Mouse (Mus musculus): ENCODE results near the gene Ppp1r3c. TPM values are rescaled to one million over a fixed set of nuclear protein-coding genes. Genes with fewer than 3 reads are reported as not detected.

Gene Ppp1r3c
- polyA plus RNA-seq, 1 experiment from 2014 or later: 2.5 TPM

DNA sequence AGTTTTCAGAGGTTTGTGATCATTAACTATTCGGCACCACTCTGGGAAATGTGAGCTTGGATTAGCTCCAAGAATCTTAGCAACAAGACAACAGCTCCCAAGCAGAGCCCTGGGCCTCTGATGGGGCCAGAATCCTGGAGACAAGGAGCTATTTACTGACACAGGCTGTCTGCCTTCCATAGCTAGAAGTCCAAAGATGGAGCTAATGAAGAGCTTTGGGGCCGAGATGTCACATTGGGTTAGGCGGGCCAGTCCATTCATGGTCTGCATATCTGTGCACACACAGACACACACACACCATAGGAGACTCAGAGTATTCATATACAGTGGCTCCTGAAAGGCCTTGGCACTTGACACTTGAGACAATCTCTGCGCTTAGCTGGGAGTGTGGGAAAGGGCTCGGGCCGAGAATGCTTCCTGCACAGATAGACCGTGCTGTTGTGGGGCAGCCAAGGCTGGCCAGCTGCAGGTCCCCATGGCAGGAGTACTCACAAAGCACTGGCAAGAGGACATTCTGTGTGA lies 39.8 kb downstream of the Ppp1r3c start:
- WGBS: 88% methylated on average over 7 of the region's 7 CpGs
- Histone ChIP-seq H3K4me2 (ENCODE audit: low read depth) (no peak overlapping the region), H3K9me3 (ENCODE audit: control insufficient read depth, low read length) (no peaks in the 10 kb centered on the region), H3K4me1 (ENCODE audit: control insufficient read depth, insufficient read depth, low read length) (no peaks in the 10 kb centered on the region), H3K27me3 (ENCODE audit: control insufficient read depth, insufficient read depth, low read length) (no peaks in the 10 kb centered on the region), H3K4me3 (ENCODE audit: low read depth, low read length) (no peak overlapping the region), H3K36me3 (ENCODE audit: control insufficient read depth, insufficient read depth, low read length) (no peaks in the 10 kb centered on the region), H3K9ac (ENCODE audit: low read length) (no peak overlapping the region), H3K27ac (ENCODE audit: low read depth, low read length) (no peak overlapping the region)
- DNase-seq (ENCODE audit: low spot score) (no peak), ATAC-seq (ENCODE audit: insufficient read depth, low FRiP score, low TSS enrichment) (no peak)

DNA sequence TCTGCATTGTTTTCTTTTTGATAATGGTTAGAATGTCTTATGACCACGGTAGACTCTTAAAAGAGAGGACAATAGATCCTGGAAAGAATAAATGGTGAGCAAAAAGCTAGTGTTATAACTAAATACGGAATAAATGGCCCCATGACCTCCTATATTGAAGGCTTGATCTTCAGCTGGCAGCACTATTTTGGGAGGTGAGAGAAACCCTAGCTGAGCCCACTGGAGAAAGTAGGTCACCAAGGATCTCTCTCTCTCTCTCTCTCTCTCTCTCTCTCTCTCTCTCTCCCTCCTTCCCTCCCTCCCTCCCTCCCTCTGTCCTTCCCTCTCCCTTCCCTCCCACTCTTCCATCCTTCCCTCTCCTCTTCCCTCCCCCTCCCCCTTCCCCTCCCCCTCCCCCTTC lies 42.9 kb downstream of the Ppp1r3c start:
- H3K36me3 ChIP-seq (ENCODE audit: control insufficient read depth, insufficient read depth, low read length): no peaks in the 10 kb centered on the region
- no peak overlapping the region for H3K27ac ChIP-seq (ENCODE audit: low read depth, low read length)
- H3K27me3 ChIP-seq (ENCODE audit: control insufficient read depth, insufficient read depth, low read length): no peaks in the 10 kb centered on the region
- no peak for DNase-seq (ENCODE audit: low spot score)
- no peak for ATAC-seq (ENCODE audit: insufficient read depth, low FRiP score, low TSS enrichment)
- no peaks in the 10 kb centered on the region for H3K9me3 ChIP-seq (ENCODE audit: control insufficient read depth, low read length)
- H3K4me3 ChIP-seq (ENCODE audit: low read depth, low read length): no peak overlapping the region
- no peak overlapping the region for H3K9ac ChIP-seq (ENCODE audit: low read length)
- WGBS: 77% methylated on average over 2 of the region's 2 CpGs
- H3K4me1 ChIP-seq (ENCODE audit: control insufficient read depth, insufficient read depth, low read length): no peaks in the 10 kb centered on the region
- no peak overlapping the region for H3K4me2 ChIP-seq (ENCODE audit: low read depth)

DNA sequence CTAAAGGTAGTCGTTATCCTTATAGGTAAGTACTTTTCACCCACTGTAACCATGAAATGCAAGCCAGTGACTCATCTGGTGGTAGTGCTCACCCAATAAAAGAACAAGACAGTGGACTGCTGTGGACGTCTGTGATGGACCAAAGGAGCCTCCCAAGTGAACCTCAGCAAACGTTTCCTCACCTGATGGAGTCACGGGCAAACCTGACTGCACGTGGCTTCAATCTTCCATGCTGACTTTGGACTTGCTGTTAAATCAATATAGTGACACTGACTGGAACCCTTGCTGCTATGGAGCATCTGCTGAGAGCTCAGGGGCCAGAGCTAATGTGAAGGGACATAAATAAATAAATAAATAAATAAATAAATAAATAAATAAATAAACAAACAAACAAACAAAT lies 44.5 kb downstream of the Ppp1r3c start:
- H3K27ac ChIP-seq (ENCODE audit: low read depth, low read length): no peak overlapping the region
- ATAC-seq (ENCODE audit: insufficient read depth, low FRiP score, low TSS enrichment): no peak
- no peak overlapping the region for H3K9ac ChIP-seq (ENCODE audit: low read length)
- H3K36me3 ChIP-seq (ENCODE audit: control insufficient read depth, insufficient read depth, low read length): no peaks in the 10 kb centered on the region
- DNase-seq (ENCODE audit: low spot score): no peak
- WGBS: 82% methylated on average over 5 of the region's 5 CpGs
- H3K4me2 ChIP-seq (ENCODE audit: low read depth): no peak overlapping the region
- no peak overlapping the region for H3K4me3 ChIP-seq (ENCODE audit: low read depth, low read length)
- H3K9me3 ChIP-seq (ENCODE audit: control insufficient read depth, low read length): no peaks in the 10 kb centered on the region
- no peaks in the 10 kb centered on the region for H3K4me1 ChIP-seq (ENCODE audit: control insufficient read depth, insufficient read depth, low read length)
- H3K27me3 ChIP-seq (ENCODE audit: control insufficient read depth, insufficient read depth, low read length): no peaks in the 10 kb centered on the region

DNA sequence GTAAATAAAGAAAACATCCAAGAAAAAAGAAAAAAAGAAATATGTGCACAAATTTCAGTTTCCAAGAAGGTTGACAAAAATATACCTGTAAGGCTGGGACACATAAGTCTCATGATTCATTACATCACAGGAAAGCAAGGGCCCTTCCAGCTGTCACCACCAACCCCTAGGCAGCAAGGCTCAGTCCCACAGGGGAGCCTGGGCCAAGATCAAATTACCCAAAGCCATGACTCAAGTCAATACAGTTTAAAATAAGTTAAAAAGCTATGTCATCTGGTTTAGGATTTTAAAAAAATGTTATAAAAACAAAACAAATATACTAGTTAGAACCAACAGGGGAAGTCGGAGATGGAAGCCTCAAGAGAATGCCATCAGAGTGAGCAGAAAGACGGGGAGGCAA lies 45.2 kb downstream of the Ppp1r3c start:
- ATAC-seq (ENCODE audit: insufficient read depth, low FRiP score, low TSS enrichment) (no peak), DNase-seq (ENCODE audit: low spot score) (no peak)
- 88% methylated on average over 2 of the region's 2 CpGs for WGBS
- Histone ChIP-seq H3K27ac (ENCODE audit: low read depth, low read length) (no peak overlapping the region), H3K4me3 (ENCODE audit: low read depth, low read length) (no peak overlapping the region), H3K9ac (ENCODE audit: low read length) (no peak overlapping the region), H3K36me3 (ENCODE audit: control insufficient read depth, insufficient read depth, low read length) (no peaks in the 10 kb centered on the region), H3K9me3 (ENCODE audit: control insufficient read depth, low read length) (no peaks in the 10 kb centered on the region), H3K27me3 (ENCODE audit: control insufficient read depth, insufficient read depth, low read length) (no peaks in the 10 kb centered on the region), H3K4me2 (ENCODE audit: low read depth) (no peak overlapping the region), H3K4me1 (ENCODE audit: control insufficient read depth, insufficient read depth, low read length) (no peaks in the 10 kb centered on the region)

DNA sequence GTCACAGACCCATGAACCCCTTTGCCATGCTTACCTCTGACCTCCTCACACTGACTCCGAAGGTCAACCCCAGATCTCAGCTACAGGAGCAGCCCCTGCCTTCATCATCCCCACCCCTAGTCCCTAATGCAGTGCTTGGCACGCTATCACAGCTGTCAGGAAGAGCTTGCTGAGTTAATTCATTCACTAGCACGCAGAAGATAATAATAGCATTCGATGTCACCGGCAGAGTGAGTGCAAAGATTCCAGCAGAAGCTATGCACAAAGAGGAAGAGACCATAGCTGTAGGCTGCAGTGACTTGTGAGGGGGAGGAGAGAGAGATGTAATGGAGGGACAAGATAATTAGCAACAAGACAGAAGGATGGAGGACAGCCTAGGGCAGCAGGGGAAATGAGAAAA lies 47.2 kb downstream of the Ppp1r3c start:
- DNase-seq (ENCODE audit: low spot score): no peak
- Histone ChIP-seq H3K4me3 (ENCODE audit: low read depth, low read length) (no peak overlapping the region), H3K36me3 (ENCODE audit: control insufficient read depth, insufficient read depth, low read length) (no peaks in the 10 kb centered on the region), H3K27ac (ENCODE audit: low read depth, low read length) (no peak overlapping the region), H3K9me3 (ENCODE audit: control insufficient read depth, low read length) (no peaks in the 10 kb centered on the region), H3K4me1 (ENCODE audit: control insufficient read depth, insufficient read depth, low read length) (no peaks in the 10 kb centered on the region), H3K9ac (ENCODE audit: low read length) (no peak overlapping the region), H3K4me2 (ENCODE audit: low read depth) (no peak overlapping the region), H3K27me3 (ENCODE audit: control insufficient read depth, insufficient read depth, low read length) (no peaks in the 10 kb centered on the region)
- WGBS: 63% methylated on average over 5 of the region's 5 CpGs
- ATAC-seq (ENCODE audit: insufficient read depth, low FRiP score, low TSS enrichment): no peak

DNA sequence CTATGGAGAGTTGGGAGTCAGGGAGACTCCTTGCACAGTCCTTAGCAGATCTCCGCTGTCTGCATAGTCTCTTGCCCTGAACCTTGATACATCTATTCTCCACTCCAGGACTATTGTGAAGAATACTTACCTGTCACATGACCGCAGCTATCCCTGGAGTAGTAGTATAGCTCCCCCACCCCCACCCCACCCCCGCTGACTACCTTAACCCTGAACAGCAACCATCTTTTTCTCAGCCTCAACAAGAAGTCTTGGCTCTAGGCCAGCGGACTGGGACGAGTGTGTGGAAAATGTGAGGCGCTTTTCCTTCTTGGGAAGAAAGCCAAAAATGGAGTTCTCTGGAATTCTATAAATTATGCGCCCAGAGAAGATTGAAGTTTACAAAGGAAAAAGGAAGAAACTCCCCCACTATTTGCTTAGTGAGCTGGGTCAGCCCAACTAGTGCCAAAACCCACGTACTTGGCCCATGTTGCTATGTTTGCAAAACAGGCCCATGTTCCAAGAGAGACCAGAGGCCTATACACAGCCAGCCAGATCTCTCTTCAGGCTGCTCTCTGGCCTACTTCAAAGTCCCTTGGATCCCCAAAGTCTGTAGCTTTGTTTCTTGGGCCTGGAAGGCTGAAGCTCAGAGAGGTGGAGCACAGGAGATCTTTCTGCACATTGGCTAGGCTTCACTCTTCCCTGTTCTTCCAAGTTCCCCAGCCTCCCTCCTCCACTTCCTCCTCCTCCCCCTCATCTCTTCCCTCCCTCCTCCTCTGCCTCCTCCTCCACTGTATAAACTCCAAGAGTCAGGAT lies 48.4 kb downstream of the Ppp1r3c start:
- ATAC-seq (ENCODE audit: insufficient read depth, low FRiP score, low TSS enrichment): no peak
- WGBS: 87% methylated on average over 8 of the region's 8 CpGs
- no peak overlapping the region for H3K27ac ChIP-seq (ENCODE audit: low read depth, low read length)

DNA sequence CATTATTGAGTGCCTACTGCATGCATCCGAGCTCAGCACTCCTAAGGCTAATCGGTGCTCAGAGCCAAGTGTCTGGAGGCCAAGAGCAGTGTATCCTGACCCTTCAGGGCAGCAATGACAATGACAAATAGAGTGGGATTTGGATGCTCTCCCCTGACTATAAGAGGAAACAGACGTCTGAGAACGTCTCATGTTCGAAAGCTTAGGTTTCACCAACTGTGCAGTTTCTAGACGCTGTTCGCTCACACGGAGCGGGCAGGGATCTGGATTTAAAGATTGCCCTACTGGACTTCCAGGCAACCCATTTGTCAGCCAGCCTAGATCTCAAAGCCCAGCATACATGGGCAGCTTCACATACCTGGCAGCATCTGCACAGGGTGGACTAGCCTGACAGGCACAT lies 49.4 kb downstream of the Ppp1r3c start:
- H3K4me1 ChIP-seq (ENCODE audit: control insufficient read depth, insufficient read depth, low read length): no peaks in the 10 kb centered on the region
- H3K4me3 ChIP-seq (ENCODE audit: low read depth, low read length): no peak overlapping the region
- no peaks in the 10 kb centered on the region for H3K36me3 ChIP-seq (ENCODE audit: control insufficient read depth, insufficient read depth, low read length)
- ATAC-seq (ENCODE audit: insufficient read depth, low FRiP score, low TSS enrichment): no peak
- no peaks in the 10 kb centered on the region for H3K27me3 ChIP-seq (ENCODE audit: control insufficient read depth, insufficient read depth, low read length)
- H3K9me3 ChIP-seq (ENCODE audit: control insufficient read depth, low read length): no peaks in the 10 kb centered on the region
- no peak overlapping the region for H3K9ac ChIP-seq (ENCODE audit: low read length)
- H3K27ac ChIP-seq (ENCODE audit: low read depth, low read length): no peak overlapping the region
- DNase-seq (ENCODE audit: low spot score): no peak
- no peak overlapping the region for H3K4me2 ChIP-seq (ENCODE audit: low read depth)
- 85% methylated on average over 9 of the region's 9 CpGs for WGBS

More for the DNA sequence above, 48.4 kb downstream of the Ppp1r3c start:
- Histone ChIP-seq H3K4me3 (ENCODE audit: low read depth, low read length) (no peak overlapping the region), H3K9ac (ENCODE audit: low read length) (no peak overlapping the region), H3K4me1 (ENCODE audit: control insufficient read depth, insufficient read depth, low read length) (no peaks in the 10 kb centered on the region), H3K9me3 (ENCODE audit: control insufficient read depth, low read length) (no peaks in the 10 kb centered on the region), H3K27me3 (ENCODE audit: control insufficient read depth, insufficient read depth, low read length) (no peaks in the 10 kb centered on the region), H3K4me2 (ENCODE audit: low read depth) (no peak overlapping the region), H3K36me3 (ENCODE audit: control insufficient read depth, insufficient read depth, low read length) (no peaks in the 10 kb centered on the region)
- DNase-seq (ENCODE audit: low spot score): no peak

DNA sequence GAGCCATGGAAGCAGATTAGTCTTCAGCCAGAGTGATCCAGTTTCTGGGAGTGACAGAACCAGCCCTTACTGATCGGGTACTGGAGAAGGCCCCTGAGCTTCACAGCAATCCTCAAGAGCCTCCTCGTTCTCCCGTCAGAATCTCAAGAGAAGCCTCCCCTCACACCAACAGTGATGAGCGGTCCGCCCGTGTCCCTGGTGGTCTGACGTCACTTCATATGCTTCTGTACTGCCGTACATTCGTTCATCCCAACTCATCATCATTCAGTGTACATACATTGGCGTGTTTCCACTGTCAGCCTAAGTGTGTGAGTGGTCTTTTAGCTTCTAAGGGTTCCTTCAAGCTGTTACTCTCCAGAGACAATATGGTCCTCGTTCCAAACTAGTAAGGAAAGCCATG lies 50.4 kb downstream of the Ppp1r3c start:
- 87% methylated on average over 11 of the region's 11 CpGs for WGBS
- no peak overlapping the region for H3K4me2 ChIP-seq (ENCODE audit: low read depth)
- H3K4me3 ChIP-seq (ENCODE audit: low read depth, low read length): no peak overlapping the region
- no peak overlapping the region for H3K27ac ChIP-seq (ENCODE audit: low read depth, low read length)
- H3K9ac ChIP-seq (ENCODE audit: low read length): no peak overlapping the region
- H3K9me3 ChIP-seq (ENCODE audit: control insufficient read depth, low read length): no peaks in the 10 kb centered on the region
- no peaks in the 10 kb centered on the region for H3K27me3 ChIP-seq (ENCODE audit: control insufficient read depth, insufficient read depth, low read length)
- no peak for ATAC-seq (ENCODE audit: insufficient read depth, low FRiP score, low TSS enrichment)
- no peak for DNase-seq (ENCODE audit: low spot score)
- H3K4me1 ChIP-seq (ENCODE audit: control insufficient read depth, insufficient read depth, low read length): no peaks in the 10 kb centered on the region
- H3K36me3 ChIP-seq (ENCODE audit: control insufficient read depth, insufficient read depth, low read length): no peaks in the 10 kb centered on the region

DNA sequence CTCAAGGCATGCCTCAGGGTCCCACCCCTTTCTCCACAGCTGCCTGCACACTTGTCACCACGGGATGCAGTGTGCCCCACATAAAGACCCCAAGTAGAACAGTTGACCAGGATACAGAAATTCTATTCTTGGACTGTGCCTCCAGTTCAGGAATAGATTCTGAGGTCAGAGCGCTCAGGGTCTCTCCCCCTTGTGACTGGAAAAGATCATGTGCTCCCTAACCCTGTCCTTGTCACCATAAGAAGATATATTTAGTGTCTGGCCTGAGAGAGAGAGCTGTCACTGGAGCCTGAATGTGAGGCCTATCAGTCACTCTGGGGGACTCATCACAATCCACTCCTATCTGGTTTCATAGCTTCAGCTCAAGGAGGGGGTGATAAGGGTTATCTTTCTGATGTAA lies 53.9 kb downstream of the Ppp1r3c start:
- WGBS: 81% methylated on average over 2 of the region's 2 CpGs

More for the DNA sequence above, 53.9 kb downstream of the Ppp1r3c start:
- Histone ChIP-seq H3K9ac (ENCODE audit: low read length) (no peak overlapping the region), H3K27ac (ENCODE audit: low read depth, low read length) (no peak overlapping the region), H3K4me1 (ENCODE audit: control insufficient read depth, insufficient read depth, low read length) (peaks cover 7% of the 10 kb centered on the region), H3K36me3 (ENCODE audit: control insufficient read depth, insufficient read depth, low read length) (no peaks in the 10 kb centered on the region), H3K4me3 (ENCODE audit: low read depth, low read length) (no peak overlapping the region), H3K9me3 (ENCODE audit: control insufficient read depth, low read length) (no peaks in the 10 kb centered on the region), H3K4me2 (ENCODE audit: low read depth) (no peak overlapping the region), H3K27me3 (ENCODE audit: control insufficient read depth, insufficient read depth, low read length) (no peaks in the 10 kb centered on the region)
- no peak for ATAC-seq (ENCODE audit: insufficient read depth, low FRiP score, low TSS enrichment)
- DNase-seq (ENCODE audit: low spot score): no peak

Measured in neural tube, embryonic 11.5 days (tissue).